Mouse (Mus musculus) cerebellum, adult 9-10 months (tissue): ENCODE data around the gene Zdhhc8.
A peak's percentile ranks its signal among the peaks of the same experiment; 100 is the strongest.

Experiments
- DNase-seq: peaks from one replicate; pipeline ENCODE4 v3.0.0; 2022

The Zdhhc8 gene

GRCm38 (mm10) chr16:18234671-18235388 is at the start of gene Zdhhc8:
TSS of gene Zdhhc8 (minus strand) at chr16:18235136.
- DNase-seq = peak; percentile 71

- no peak for DNase-seq
These were observed 40.2 kb upstream of the Zdhhc8 start for GRCm38 (mm10) chr16:18275166-18275565.

GRCm38 (mm10) chr16:18268182-18268581 is 33.2 kb upstream of the Zdhhc8 start:
- DNase-seq = no peak

- no peak for DNase-seq
These were observed 30.1 kb upstream of the Zdhhc8 start for GRCm38 (mm10) chr16:18265024-18265423.

GRCm38 (mm10) chr16:18258221-18258620 is 23.3 kb upstream of the Zdhhc8 start, which contains the start of gene Gm49776:
TSS of gene Gm49776 (minus strand) at chr16:18258321.
- no peak for DNase-seq

GRCm38 (mm10) chr16:18253866-18254265 is 18.9 kb upstream of the Zdhhc8 start:
- no peak for DNase-seq

- no peak for DNase-seq
These were observed 17.8 kb upstream of the Zdhhc8 start for GRCm38 (mm10) chr16:18252736-18253135.

- DNase-seq = no peak
These were observed 16.2 kb upstream of the Zdhhc8 start for GRCm38 (mm10) chr16:18250828-18251790.

- DNase-seq = no peak
These were observed 15.3 kb upstream of the Zdhhc8 start for GRCm38 (mm10) chr16:18250231-18250630.

GRCm38 (mm10) chr16:18249364-18249967 is 14.5 kb upstream of the Zdhhc8 start:
- peak; percentile 70 for DNase-seq

- DNase-seq = peak; percentile 97
These were observed 13.8 kb upstream of the Zdhhc8 start, which contains the start of the genes Trmt2a and Ranbp1 for GRCm38 (mm10) chr16:18248433-18249363. TSS of gene Trmt2a (plus strand) at chr16:18248679. TSS of gene Ranbp1 (minus strand) at chr16:18248732.

GRCm38 (mm10) chr16:18247521-18248399 is 12.8 kb upstream of the Zdhhc8 start:
- no peak for DNase-seq

GRCm38 (mm10) chr16:18241581-18241980 is 6.6 kb upstream of the Zdhhc8 start:
- no peak for DNase-seq

GRCm38 (mm10) chr16:18236676-18237501 is 2.0 kb upstream of the Zdhhc8 start:
- no peak for DNase-seq

GRCm38 (mm10) chr16:18235389-18236065 is 591 bp upstream of the Zdhhc8 start:
- peak; percentile 73 for DNase-seq

- DNase-seq = no peak
These were observed 841 bp downstream of the Zdhhc8 start for GRCm38 (mm10) chr16:18233919-18234670.

- no peak for DNase-seq
These were observed 1.5 kb downstream of the Zdhhc8 start for GRCm38 (mm10) chr16:18233451-18233850.

- no peak for DNase-seq
These were observed 3.5 kb downstream of the Zdhhc8 start for GRCm38 (mm10) chr16:18231451-18231850.

- DNase-seq = no peak
These were observed 3.9 kb downstream of the Zdhhc8 start for GRCm38 (mm10) chr16:18231047-18231446.
